Mouse (Mus musculus) myocyte (in vitro differentiated cells): ENCODE results near the gene Nfatc2.

Experiments
- CEBPB ChIP-seq: IDR thresholded peaks from 2 replicates; pipeline ENCODE4 v1.6.1; 2011; ENCODE audit warnings: mild to moderate bottlenecking, moderate library complexity; ENCODE audit not compliant: poor library complexity, insufficient read depth, severe bottlenecking
- E2F4 ChIP-seq: IDR thresholded peaks from one replicate; pipeline ENCODE4 v1.6.1; 2011; ENCODE audit warnings: mild to moderate bottlenecking, control low read depth, moderate library complexity; ENCODE audit not compliant: insufficient read depth
- MYOG ChIP-seq, 3 experiments: IDR thresholded peaks; one replicate each; pipeline ENCODE4 v1.6.1; 2011; ENCODE audit warnings: control low read depth in 2 of 3, low read depth in 2 of 3, mild to moderate bottlenecking in 2 of 3; ENCODE audit not compliant: insufficient read length in 2 of 3, control insufficient read depth in 1 of 3, insufficient read depth in 1 of 3
- POLR2A ChIP-seq: IDR thresholded peaks from one replicate; pipeline ENCODE4 v1.6.1; 2011; ENCODE audit warnings: low read depth, mild to moderate bottlenecking, control low read depth, moderate library complexity; ENCODE audit not compliant: insufficient read length
- USF1 ChIP-seq: IDR thresholded peaks from one replicate; pipeline ENCODE4 v1.6.1; 2011; ENCODE audit warnings: low read depth, mild to moderate bottlenecking, control low read depth, moderate library complexity

GRCm38 (mm10) chr2:168634881-168635280 lies 33.4 kb upstream of the Nfatc2 start:
- no peak for TF ChIP-seq POLR2A
- no peak for TF ChIP-seq USF1
- TF ChIP-seq MYOG (IDR thresholded peaks at IDR 0.05; ENCODE audit: control insufficient read depth in 1 of 3, insufficient read depth in 1 of 3, insufficient read length in 2 of 3, low read depth in 2 of 3), result no peak
- no peak for TF ChIP-seq E2F4
- TF ChIP-seq CEBPB, result no peak
